Mouse (Mus musculus): ENCODE measurements around the gene 4930595D18Rik.

Gene 4930595D18Rik

GRCm38 (mm10) chr12:111137079-111137478 lies 47.2 kb downstream of the 4930595D18Rik start:
- DNase-seq (ENCODE audit: low spot score in 2 of 2) = peak; percentile 28 to 30

GRCm38 (mm10) chr12:111135953-111136352 lies 48.3 kb downstream of the 4930595D18Rik start:
- no peak for DNase-seq (ENCODE audit: low spot score in 2 of 2)

- DNase-seq (ENCODE audit: low spot score in 2 of 2) = no peak
Measured at GRCm38 (mm10) chr12:111134791-111135733, 49.2 kb downstream of the 4930595D18Rik start.

GRCm38 (mm10) chr12:111134169-111134568 lies 50.1 kb downstream of the 4930595D18Rik start:
- DNase-seq (ENCODE audit: low spot score in 2 of 2) = no peak

GRCm38 (mm10) chr12:111125666-111126065 lies 58.6 kb downstream of the 4930595D18Rik start:
- DNase-seq (ENCODE audit: low spot score in 2 of 2) = no peak

GRCm38 (mm10) chr12:111124601-111125260 lies 59.6 kb downstream of the 4930595D18Rik start:
- DNase-seq (ENCODE audit: low spot score in 2 of 2) = no peak

GRCm38 (mm10) chr12:111122332-111122852 lies 61.9 kb downstream of the 4930595D18Rik start:
- DNase-seq (ENCODE audit: low spot score in 2 of 2) = peak in 1 of 2 experiments; percentile 15

GRCm38 (mm10) chr12:111120976-111121645 lies 63.2 kb downstream of the 4930595D18Rik start:
- DNase-seq (ENCODE audit: low spot score in 2 of 2) = no peak

GRCm38 (mm10) chr12:111119506-111120085 lies 64.7 kb downstream of the 4930595D18Rik start:
- no peak for DNase-seq (ENCODE audit: low spot score in 2 of 2)

GRCm38 (mm10) chr12:111114593-111114992 lies 69.7 kb downstream of the 4930595D18Rik start:
- no peak for DNase-seq (ENCODE audit: low spot score in 2 of 2)

- no peak for DNase-seq (ENCODE audit: low spot score in 2 of 2)
Measured at GRCm38 (mm10) chr12:111111176-111111575, 73.1 kb downstream of the 4930595D18Rik start.

Data from spleen, postnatal 36 days (tissue).